Mouse (Mus musculus): ENCODE data around the gene Rpia.
A peak's percentile ranks its signal among the peaks of the same experiment; 100 is the strongest.

The Rpia gene

DNA sequence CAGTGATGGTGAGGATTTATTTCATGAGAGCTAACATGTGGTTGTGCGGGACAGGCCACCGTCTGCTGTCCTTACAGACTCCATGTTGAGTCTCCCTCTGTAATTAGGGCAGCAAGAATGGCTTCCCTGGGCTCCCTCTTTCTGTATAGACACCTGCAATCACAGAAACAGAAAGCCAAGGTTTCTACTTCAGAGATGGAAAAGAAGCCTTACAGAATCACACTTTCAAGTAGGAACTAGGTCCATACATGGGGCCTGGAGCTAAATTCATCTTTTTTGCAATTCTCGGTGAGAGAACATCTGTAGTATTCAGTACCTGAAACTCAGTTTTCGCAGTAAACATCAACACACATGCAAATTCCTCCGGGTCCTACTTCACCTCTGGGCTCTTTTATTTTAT, 44.3 kb downstream of the Rpia start:
- DNase-seq, result no peak

- DNase-seq, result no peak
Measured at GRCm38 (mm10) chr6:70743902-70744301, 48.1 kb downstream of the Rpia start.

- DNase-seq, result no peak
Measured at GRCm38 (mm10) chr6:70742833-70743232, 49.2 kb downstream of the Rpia start.

DNA sequence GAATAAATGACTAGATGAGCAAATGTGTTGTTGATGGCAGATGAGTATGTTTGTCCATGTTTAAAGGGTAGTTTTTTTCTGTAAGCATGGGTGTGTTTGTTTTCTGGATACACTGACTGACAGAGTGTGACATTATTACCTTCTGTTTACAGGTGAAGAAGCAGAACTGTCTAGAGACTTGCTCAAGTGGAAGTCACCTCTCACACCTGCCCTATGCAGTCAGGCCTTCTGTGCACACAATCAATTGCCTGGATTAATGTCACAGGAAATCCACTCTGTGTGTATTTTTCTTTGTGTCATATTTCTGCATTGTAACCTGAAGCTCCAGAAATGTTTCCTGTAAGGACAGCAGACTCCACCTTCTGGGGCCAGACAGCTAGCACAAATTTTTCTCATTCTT, 51.5 kb downstream of the Rpia start:
- DNase-seq, result no peak

GRCm38 (mm10) chr6:70739456-70739855, 52.6 kb downstream of the Rpia start:
- no peak for DNase-seq

GRCm38 (mm10) chr6:70735528-70735927, 56.5 kb downstream of the Rpia start:
- DNase-seq, result peak in 1 of 2 experiments; percentile 2

DNA sequence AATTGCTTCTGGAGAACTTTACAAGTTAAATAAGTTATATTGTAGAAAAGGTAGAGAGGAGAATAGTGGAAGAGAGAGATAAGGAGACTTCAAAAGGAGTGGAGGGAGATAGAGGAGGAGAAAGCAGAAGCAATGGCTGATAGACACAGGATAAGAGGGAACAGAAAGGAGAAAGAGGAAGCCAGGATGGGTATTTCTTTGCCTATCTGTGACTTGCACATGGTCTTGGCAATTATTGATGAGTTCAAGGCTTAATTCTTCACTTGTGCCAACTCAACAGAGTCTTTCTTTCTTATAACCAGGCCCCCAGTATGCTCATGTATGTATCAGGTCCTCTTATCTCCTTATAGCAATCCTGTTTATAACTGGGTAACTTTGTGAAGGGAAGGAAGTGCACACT, 61.2 kb downstream of the Rpia start:
- no peak for DNase-seq

DNA sequence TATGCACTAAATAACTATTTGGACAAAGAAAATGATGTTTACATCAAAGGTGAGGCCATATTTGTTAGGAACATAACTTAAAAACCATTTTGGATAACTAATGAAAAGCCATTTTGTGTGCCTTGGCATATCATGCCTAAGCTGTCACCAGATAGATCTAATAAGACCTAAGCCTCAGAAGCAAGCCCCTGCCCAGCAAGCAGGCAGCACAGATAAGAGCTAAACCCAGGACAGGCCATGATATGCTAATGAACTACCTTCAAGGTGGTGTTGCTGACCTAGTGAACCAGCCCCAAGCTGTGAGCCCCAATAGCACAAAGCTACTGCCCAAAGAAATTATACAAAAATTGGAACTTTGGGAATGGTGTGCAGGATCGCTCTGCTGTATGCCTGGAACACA, 62.9 kb downstream of the Rpia start:
- no peak for DNase-seq

- DNase-seq, result no peak
Measured at GRCm38 (mm10) chr6:70727094-70727721, 64.8 kb downstream of the Rpia start.

DNA sequence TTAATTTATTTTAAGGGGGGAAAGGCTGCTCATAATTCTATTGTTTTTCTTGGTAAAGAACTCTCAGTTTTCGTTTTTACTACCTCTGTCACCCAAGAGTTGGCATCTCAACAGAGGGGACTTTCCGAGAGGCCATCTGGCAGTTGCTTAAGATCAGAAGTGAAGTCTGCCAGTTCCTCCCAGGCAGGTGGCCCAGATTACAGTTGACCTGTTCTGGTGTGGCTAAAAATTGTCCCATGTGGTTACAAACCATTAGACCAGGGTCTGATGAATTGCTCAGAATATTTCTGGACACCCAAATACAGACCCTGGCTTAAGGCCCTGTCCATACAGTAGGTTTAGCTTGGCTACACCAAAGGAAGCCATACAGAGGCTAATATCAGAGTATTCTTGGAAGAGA, 66.4 kb downstream of the Rpia start:
- no peak for DNase-seq

DNA sequence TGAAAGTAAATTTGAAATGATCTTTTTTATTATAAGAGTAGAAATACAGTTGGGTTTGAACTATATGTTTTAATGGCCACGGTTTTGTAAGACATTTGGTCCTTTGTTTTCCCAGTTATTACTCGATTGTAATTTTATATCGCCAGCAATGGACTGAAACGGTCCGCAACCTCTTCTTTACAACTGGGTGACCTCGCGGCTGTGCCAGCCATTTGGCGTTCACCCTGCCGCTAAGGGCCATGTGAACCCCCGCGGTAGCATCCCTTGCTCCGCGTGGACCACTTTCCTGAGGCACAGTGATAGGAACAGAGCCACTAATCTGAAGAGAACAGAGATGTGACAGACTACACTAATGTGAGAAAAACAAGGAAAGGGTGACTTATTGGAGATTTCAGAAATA, 67.3 kb downstream of the Rpia start:
- DNase-seq, result no peak

DNA sequence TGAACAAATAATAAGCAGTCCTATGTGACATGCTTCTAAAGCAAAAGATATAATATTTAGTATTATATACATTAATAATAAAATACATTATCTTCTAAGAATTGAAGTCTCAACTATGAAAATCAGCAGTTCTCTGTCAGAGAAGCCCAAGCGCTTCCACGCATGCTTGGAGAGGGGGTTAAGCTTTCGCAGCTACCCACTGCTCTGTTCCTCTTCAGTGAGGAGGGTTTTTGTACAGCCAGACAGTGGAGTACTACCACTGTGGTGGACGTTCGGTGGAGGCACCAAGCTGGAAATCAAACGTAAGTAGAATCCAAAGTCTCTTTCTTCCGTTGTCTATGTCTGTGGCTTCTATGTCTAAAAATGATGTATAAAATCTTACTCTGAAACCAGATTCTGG, 69.7 kb downstream of the Rpia start:
- DNase-seq, result no peak

GRCm38 (mm10) chr6:70718760-70719159, 73.3 kb downstream of the Rpia start:
- DNase-seq, result no peak

- no peak for DNase-seq
Measured at GRCm38 (mm10) chr6:70718164-70718563, 73.9 kb downstream of the Rpia start.

DNA sequence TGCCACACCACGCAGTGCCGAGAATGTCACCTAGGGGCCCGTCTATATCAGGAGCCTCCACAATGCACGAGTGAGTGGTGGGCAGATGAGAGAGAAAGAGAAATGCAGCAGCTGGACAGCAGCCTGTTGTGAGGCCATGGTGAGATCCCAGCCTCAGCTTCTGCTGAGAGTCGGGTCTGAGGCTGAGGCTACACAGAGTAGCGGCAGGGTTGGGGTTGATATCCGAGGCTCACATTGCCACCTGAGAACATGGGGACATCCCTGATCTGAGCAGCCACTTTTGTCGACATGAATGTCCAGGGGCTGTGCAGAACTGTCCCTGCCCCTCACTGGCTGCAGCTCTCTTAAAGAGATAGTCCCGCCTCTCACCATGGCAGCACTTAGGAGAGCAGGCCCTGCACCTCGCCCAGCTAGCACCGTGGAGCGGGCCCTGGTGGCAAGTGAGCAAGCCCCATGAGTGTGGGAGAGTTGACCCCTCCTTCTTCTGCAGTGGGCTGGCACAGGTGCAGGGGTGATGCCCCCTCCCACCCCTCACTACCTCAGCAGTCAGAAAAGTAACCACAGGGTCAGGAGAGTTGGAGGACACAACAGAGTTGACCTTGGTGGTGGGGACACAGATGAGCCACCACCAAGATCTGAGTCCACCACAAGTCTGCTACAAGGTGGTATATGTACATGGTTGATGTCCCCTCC, 75.2 kb downstream of the Rpia start:
- no peak for DNase-seq

All from lung, adult 18-20 months (tissue).